Mouse (Mus musculus): ENCODE data around the gene Gsk3a. TPM values are rescaled to one million over a fixed set of nuclear protein-coding genes. Genes with fewer than 3 reads are reported as not detected.

The Gsk3a gene
- polyA plus RNA-seq, 1 experiment from 2014 or later, result 15.9 TPM

- Histone ChIP-seq H3K36me3 (ENCODE audit: control insufficient read depth, insufficient read depth, low read length) (peaks cover 38% of the 10 kb centered on the region), H3K27me3 (ENCODE audit: control insufficient read depth, insufficient read depth, low read length) (no peaks in the 10 kb centered on the region), H3K9ac (replicated peaks; ENCODE audit: low read depth, low read length) (peak overlapping the region; percentile 25; the same call in 1 of the 2 replicates), H3K4me3 (ENCODE audit: low read depth, low read length) (peak overlapping the region; percentile 98; the same call in 1 of the 2 replicates), H3K4me1 (ENCODE audit: control insufficient read depth, insufficient read depth, low read length) (peaks cover 22% of the 10 kb centered on the region), H3K9me3 (ENCODE audit: control insufficient read depth, low read depth, low read length) (no peaks in the 10 kb centered on the region), H3K27ac (ENCODE audit: low read length) (peak overlapping the region; percentile 99; the same call in 1 of the 2 replicates), H3K4me2 (replicated peaks; ENCODE audit: low read depth, low read length) (peak overlapping the region; percentile 86)
- ATAC-seq (ENCODE audit: insufficient number of reproducible peaks, insufficient read depth, low FRiP score, low read depth), result no peak
- WGBS, result 39% methylated on average over 4 of the region's 4 CpGs
Observed at GRCm38 (mm10) chr7:25246759-25247137, 9.1 kb upstream of the Gsk3a start.

DNA sequence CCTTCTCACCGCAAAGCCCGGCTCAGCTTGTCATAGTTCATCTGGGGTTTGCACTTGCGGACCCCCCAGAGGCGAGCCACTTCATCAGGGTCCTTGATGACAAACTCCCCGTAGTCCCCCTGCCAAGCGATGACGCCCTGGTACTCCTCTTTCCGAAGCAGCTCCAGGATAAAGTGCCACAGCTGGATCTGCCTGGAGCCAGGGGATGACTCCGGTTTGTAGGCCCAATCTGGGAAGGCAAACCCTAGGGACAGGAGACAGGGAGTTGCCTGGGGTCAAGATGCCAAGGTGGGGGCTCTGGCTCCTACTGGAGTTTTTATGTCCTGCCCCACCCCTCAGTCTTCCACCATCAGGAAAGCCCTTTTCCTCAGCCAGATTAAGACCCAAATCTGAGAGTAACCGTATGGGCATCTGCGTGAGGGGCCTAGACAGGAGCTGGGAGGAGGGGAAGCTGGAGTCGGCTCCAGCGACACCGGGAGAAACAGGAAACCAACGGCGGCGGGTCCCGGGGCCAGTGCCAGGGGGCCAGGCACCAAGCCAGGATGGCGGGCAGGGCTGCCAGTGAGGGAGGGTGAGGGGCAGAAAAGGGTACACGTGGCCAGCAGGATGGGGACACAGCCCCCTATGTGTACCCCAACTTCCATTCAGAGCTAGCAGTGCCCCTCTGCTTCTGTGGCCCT lies 8.6 kb upstream of the Gsk3a start:
- no peak for ATAC-seq (ENCODE audit: insufficient number of reproducible peaks, insufficient read depth, low FRiP score, low read depth)
- H3K36me3 ChIP-seq (ENCODE audit: control insufficient read depth, insufficient read depth, low read length), result peaks cover 38% of the 10 kb centered on the region
- H3K9me3 ChIP-seq (ENCODE audit: control insufficient read depth, low read depth, low read length), result no peaks in the 10 kb centered on the region
- peaks cover 22% of the 10 kb centered on the region for H3K4me1 ChIP-seq (ENCODE audit: control insufficient read depth, insufficient read depth, low read length)
- no peaks in the 10 kb centered on the region for H3K27me3 ChIP-seq (ENCODE audit: control insufficient read depth, insufficient read depth, low read length)
- H3K9ac ChIP-seq (replicated peaks; ENCODE audit: low read depth, low read length), result peak overlapping the region; percentile 25; the same call in 1 of the 2 replicates
- peak overlapping the region; percentile 99; the same call in 1 of the 2 replicates for H3K27ac ChIP-seq (ENCODE audit: low read length)
- H3K4me3 ChIP-seq (ENCODE audit: low read depth, low read length), result peak overlapping the region; percentile 98; the same call in 1 of the 2 replicates
- WGBS, result 54% methylated on average over 20 of the region's 20 CpGs
- H3K4me2 ChIP-seq (replicated peaks; ENCODE audit: low read depth, low read length), result peak overlapping the region; percentile 86

DNA sequence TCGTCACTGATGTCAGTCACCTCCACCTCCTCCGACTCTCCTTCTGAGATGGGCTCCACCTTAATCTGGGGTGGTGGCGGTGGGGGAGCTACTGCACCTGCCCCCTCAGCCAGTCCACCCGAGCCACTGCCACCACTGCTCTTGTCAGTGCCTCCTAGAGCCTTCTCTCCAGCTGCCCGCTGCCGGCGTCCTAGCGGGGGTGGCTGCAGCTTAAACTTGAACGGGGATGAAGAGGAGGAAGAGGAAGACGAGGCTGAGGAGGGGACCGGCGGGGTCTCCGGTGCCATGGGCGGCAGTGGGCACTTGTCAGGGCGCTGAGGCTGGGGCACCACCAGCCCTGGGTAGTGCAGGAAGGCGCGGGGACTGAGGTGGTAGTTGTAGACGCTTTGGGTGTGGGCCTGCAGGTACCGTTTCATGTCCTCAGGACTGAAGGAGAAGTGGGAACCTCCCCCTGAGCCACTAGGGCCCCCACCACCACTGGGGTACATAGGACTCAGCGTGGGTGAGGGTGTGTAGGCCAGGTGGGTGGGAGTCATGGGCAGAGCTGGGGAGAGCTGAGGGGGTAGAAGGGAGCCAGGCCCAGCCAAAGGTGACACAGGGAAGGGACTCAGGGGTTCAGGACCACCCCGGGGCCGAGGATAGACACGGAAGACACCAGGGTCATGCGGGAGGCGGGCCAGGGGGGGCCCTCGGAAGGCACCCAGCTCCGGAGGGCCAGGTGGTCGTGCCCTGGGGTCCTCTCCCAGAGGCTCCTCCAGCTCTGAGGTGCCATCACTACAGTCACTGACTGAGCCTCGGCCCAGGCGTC lies 7.1 kb upstream of the Gsk3a start:
- peaks cover 22% of the 10 kb centered on the region for H3K4me1 ChIP-seq (ENCODE audit: control insufficient read depth, insufficient read depth, low read length)
- 87% methylated on average over 30 of the region's 30 CpGs for WGBS
- no peaks in the 10 kb centered on the region for H3K27me3 ChIP-seq (ENCODE audit: control insufficient read depth, insufficient read depth, low read length)
- H3K4me2 ChIP-seq (replicated peaks; ENCODE audit: low read depth, low read length), result no peak overlapping the region
- no peak for ATAC-seq (ENCODE audit: insufficient number of reproducible peaks, insufficient read depth, low FRiP score, low read depth)
- peaks cover 38% of the 10 kb centered on the region for H3K36me3 ChIP-seq (ENCODE audit: control insufficient read depth, insufficient read depth, low read length)
- H3K27ac ChIP-seq (ENCODE audit: low read length), result no peak overlapping the region
- H3K4me3 ChIP-seq (ENCODE audit: low read depth, low read length), result no peak overlapping the region
- H3K9me3 ChIP-seq (ENCODE audit: control insufficient read depth, low read depth, low read length), result no peaks in the 10 kb centered on the region
- no peak overlapping the region for H3K9ac ChIP-seq (replicated peaks; ENCODE audit: low read depth, low read length)

- no peak overlapping the region for H3K27ac ChIP-seq (ENCODE audit: low read length)
- H3K4me1 ChIP-seq (ENCODE audit: control insufficient read depth, insufficient read depth, low read length), result peaks cover 22% of the 10 kb centered on the region
- H3K4me3 ChIP-seq (ENCODE audit: low read depth, low read length), result no peak overlapping the region
- no peak overlapping the region for H3K4me2 ChIP-seq (replicated peaks; ENCODE audit: low read depth, low read length)
- H3K9ac ChIP-seq (replicated peaks; ENCODE audit: low read depth, low read length), result no peak overlapping the region
- no peaks in the 10 kb centered on the region for H3K9me3 ChIP-seq (ENCODE audit: control insufficient read depth, low read depth, low read length)
- no peak for ATAC-seq (ENCODE audit: insufficient number of reproducible peaks, insufficient read depth, low FRiP score, low read depth)
- WGBS, result 87% methylated on average over 4 of the region's 4 CpGs
- peaks cover 38% of the 10 kb centered on the region for H3K36me3 ChIP-seq (ENCODE audit: control insufficient read depth, insufficient read depth, low read length)
- H3K27me3 ChIP-seq (ENCODE audit: control insufficient read depth, insufficient read depth, low read length), result no peaks in the 10 kb centered on the region
Observed at GRCm38 (mm10) chr7:25243361-25243760, 5.7 kb upstream of the Gsk3a start.

DNA sequence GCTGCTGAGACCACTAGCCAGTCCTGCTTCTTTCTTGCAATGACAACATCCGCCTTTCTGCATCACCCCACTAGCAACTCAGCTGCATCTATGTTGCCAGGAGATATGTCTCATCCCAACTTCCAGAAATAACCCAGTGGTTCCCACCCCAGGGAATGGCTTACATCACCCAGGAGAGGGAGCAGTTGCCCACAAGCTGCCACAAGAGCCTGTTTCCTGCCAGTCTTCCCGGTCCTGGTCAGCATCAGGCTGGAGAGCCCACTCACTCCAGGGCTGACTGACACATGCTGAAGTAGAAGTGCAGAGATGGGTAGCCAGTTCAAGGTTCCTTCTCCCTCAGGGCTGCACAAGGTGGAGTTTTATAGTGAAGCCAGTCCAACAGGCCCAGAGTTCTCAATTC lies 3.4 kb upstream of the Gsk3a start:
- peaks cover 8% of the 10 kb centered on the region for H3K4me1 ChIP-seq (ENCODE audit: control insufficient read depth, insufficient read depth, low read length)
- ATAC-seq (ENCODE audit: insufficient number of reproducible peaks, insufficient read depth, low FRiP score, low read depth), result no peak
- no peak overlapping the region for H3K4me3 ChIP-seq (ENCODE audit: low read depth, low read length)
- 0 out of 2 replicates have a peak overlapping the region, but pooled peaks have one; percentile 6 for H3K27ac ChIP-seq (ENCODE audit: low read length)
- peaks cover 37% of the 10 kb centered on the region for H3K36me3 ChIP-seq (ENCODE audit: control insufficient read depth, insufficient read depth, low read length)
- H3K9me3 ChIP-seq (ENCODE audit: control insufficient read depth, low read depth, low read length), result no peaks in the 10 kb centered on the region
- H3K27me3 ChIP-seq (ENCODE audit: control insufficient read depth, insufficient read depth, low read length), result no peaks in the 10 kb centered on the region
- H3K9ac ChIP-seq (replicated peaks; ENCODE audit: low read depth, low read length), result no peak overlapping the region
- H3K4me2 ChIP-seq (replicated peaks; ENCODE audit: low read depth, low read length), result no peak overlapping the region
- WGBS, result 26% methylated on average over 2 of the region's 2 CpGs

DNA sequence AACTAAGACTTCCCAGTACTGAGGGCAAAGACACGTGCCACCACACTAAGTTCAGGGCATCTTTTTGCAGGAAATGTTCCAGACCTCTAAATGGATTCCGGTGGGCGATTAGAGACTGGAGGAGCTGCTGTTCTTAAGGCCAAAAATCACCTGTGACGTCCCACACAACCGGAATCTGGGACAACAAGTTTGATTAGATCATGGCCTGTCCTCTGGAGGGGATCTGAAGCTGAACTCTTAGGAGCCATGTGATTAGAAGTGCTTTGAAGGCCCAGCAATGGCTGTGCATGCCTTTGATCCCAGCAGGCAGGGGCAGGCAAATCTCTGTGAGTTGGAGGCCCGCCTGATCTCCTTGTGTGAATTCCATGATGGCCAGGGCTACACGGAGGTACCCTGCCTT lies 3.0 kb upstream of the Gsk3a start:
- no peak overlapping the region for H3K4me2 ChIP-seq (replicated peaks; ENCODE audit: low read depth, low read length)
- no peaks in the 10 kb centered on the region for H3K27me3 ChIP-seq (ENCODE audit: control insufficient read depth, insufficient read depth, low read length)
- H3K4me3 ChIP-seq (ENCODE audit: low read depth, low read length), result no peak overlapping the region
- H3K9ac ChIP-seq (replicated peaks; ENCODE audit: low read depth, low read length), result no peak overlapping the region
- peaks cover 32% of the 10 kb centered on the region for H3K36me3 ChIP-seq (ENCODE audit: control insufficient read depth, insufficient read depth, low read length)
- H3K4me1 ChIP-seq (ENCODE audit: control insufficient read depth, insufficient read depth, low read length), result peaks cover 12% of the 10 kb centered on the region
- 64% methylated on average over 7 of the region's 7 CpGs for WGBS
- H3K9me3 ChIP-seq (ENCODE audit: control insufficient read depth, low read depth, low read length), result no peaks in the 10 kb centered on the region
- ATAC-seq (ENCODE audit: insufficient number of reproducible peaks, insufficient read depth, low FRiP score, low read depth), result no peak
- H3K27ac ChIP-seq (ENCODE audit: low read length), result no peak overlapping the region

DNA sequence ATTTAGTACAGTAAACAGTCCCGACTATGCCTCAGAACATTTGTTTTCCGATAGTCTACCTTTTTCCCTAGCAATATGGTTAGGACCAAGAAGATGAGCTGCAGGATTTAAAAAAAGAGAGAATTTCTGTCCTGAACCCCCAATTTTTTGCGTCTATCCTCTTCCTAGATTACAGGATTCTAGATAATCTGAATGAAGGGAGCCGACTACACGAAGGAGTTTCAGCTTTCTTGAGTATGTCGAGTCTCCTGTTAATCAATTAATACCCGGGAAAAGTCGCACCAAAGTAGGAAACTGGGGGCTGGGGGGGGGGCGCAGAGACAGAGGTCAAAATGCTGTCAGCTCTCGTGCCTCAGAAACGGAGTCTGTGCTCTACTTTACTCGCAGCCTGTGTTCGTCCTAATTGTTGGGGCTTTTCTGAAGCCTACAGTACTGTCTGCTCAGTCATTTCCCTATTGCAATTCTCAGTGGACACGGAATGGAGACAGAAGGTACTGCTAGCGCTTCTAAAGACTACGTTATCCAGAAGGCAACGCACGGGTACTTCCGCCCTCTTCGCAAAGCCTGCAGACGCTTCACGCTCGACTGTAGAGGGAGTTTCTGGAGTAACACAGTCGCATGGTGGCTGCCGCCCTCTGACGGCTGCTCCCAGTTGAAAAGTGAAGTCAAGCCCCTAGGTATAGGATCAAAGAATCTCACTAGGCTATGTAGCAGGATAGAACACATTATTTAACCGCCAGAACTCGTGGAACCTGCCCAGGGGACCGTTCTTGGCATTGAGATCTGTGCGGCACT lies 1.4 kb upstream of the Gsk3a start:
- ATAC-seq (ENCODE audit: insufficient number of reproducible peaks, insufficient read depth, low FRiP score, low read depth), result peak; percentile 40
- Histone ChIP-seq H3K4me2 (replicated peaks; ENCODE audit: low read depth, low read length) (peak overlapping the region; percentile 75), H3K27ac (ENCODE audit: low read length) (peak overlapping the region; percentile 70; the same call in 1 of the 2 replicates), H3K27me3 (ENCODE audit: control insufficient read depth, insufficient read depth, low read length) (no peaks in the 10 kb centered on the region), H3K9me3 (ENCODE audit: control insufficient read depth, low read depth, low read length) (no peaks in the 10 kb centered on the region), H3K4me1 (ENCODE audit: control insufficient read depth, insufficient read depth, low read length) (peaks cover 15% of the 10 kb centered on the region), H3K36me3 (ENCODE audit: control insufficient read depth, insufficient read depth, low read length) (peaks cover 26% of the 10 kb centered on the region), H3K9ac (replicated peaks; ENCODE audit: low read depth, low read length) (no peak overlapping the region), H3K4me3 (ENCODE audit: low read depth, low read length) (peak overlapping the region; percentile 82)
- WGBS, result 2% methylated on average over 30 of the region's 30 CpGs

All from stomach, embryonic 14.5 days (tissue).